Mouse (Mus musculus) embryonic facial prominence, embryonic 13.5 days (tissue): ENCODE data around the gene Cyp1a2. TPM values are rescaled to one million over a fixed set of nuclear protein-coding genes. Genes with fewer than 3 reads are reported as not detected.
A peak's percentile ranks its signal among the peaks of the same experiment; 100 is the strongest.
"Not testable (repeated sequence)": the region's sequence is repeated elsewhere in the genome, so short reads cannot be mapped to it uniquely, and the experiment has no call there.

ENCODE experiments used
- ATAC-seq: fragments of 200-750 bp; cut with Nextera tagmentation; 2 replicates; pipeline ENCODE4 v1.8.0; 2017; ENCODE audit warnings: low read depth; ENCODE audit not compliant: insufficient number of reproducible peaks, insufficient read depth, low FRiP score, low TSS enrichment
- H3K27ac ChIP-seq: fragments of 300-500 bp; sonication (generic); 2 replicates; pipeline ENCODE4 v1.5.1; 2015; ENCODE audit warnings: moderate library complexity, mild to moderate bottlenecking, inconsistent platforms
- H3K27me3 ChIP-seq: fragments of 300-500 bp; sonication (generic); 2 replicates; pipeline ENCODE4 v1.6.1; 2015; ENCODE audit warnings: mild to moderate bottlenecking, inconsistent platforms
- H3K36me3 ChIP-seq: fragments of 300-500 bp; sonication (generic); 2 replicates; pipeline ENCODE4 v1.6.1; 2015; ENCODE audit warnings: mild to moderate bottlenecking, inconsistent platforms
- H3K4me1 ChIP-seq: fragments of 300-500 bp; sonication (generic); 2 replicates; pipeline ENCODE4 v1.6.1; 2015; ENCODE audit warnings: inconsistent platforms
- H3K4me2 ChIP-seq: fragments of 300-500 bp; sonication (generic); 2 replicates; pipeline ENCODE4 v1.6.1; 2015; ENCODE audit warnings: moderate library complexity, mild to moderate bottlenecking, inconsistent platforms
- H3K4me3 ChIP-seq: fragments of 300-500 bp; sonication (generic); 2 replicates; pipeline ENCODE4 v1.5.1; 2015; ENCODE audit warnings: mild to moderate bottlenecking, inconsistent platforms
- H3K9ac ChIP-seq: fragments of 300-500 bp; sonication (generic); 2 replicates; pipeline ENCODE4 v1.6.1; 2015; ENCODE audit warnings: mild to moderate bottlenecking, inconsistent platforms
- H3K9me3 ChIP-seq: fragments of 300-500 bp; sonication (generic); 2 replicates; pipeline ENCODE4 v1.6.1; 2016; ENCODE audit warnings: inconsistent platforms
- WGBS: fragments of 180-500 bp; shearing (Covaris S2); methylation state at CpG from one replicate; pipeline ENCODE4 v1.1.7; 2015; ENCODE audit warnings: mixed read lengths; 5-methylcytosine and 5-hydroxymethylcytosine counted together
- polyA plus RNA-seq: library from polyadenylated mRNA; unstranded; fragments of >200 nt; fragmentation: Nextera tagmentation; extraction: Ambion mirVana; gene quantifications from 2 replicates; pipeline ENCODE4 v1.2.1, GENCODE M21; 2015

Cyp1a2 gene
- not detected in 2 replicates for polyA plus RNA-seq

- 71% methylated on average over 5 of the region's 5 CpGs for WGBS
- Histone ChIP-seq H3K36me3 (no peaks in the 10 kb centered on the region), H3K4me1 (no peaks in the 10 kb centered on the region), H3K4me2 (no peak within 1 kb of the TSS), H3K9ac (no peak within 1 kb of the TSS), H3K4me3 (no peak within 1 kb of the TSS), H3K9me3 (no peaks in the 10 kb centered on the region), H3K27ac (no peak within 1 kb of the TSS), H3K27me3 (no peaks in the 10 kb centered on the region)
- ATAC-seq = no peak
These were observed at the start of gene Cyp1a2 for GRCm38 (mm10) chr9:57683520-57683919. Gene Cyp1a2, minus strand, starts transcription at chr9:57683703.

- H3K4me1 ChIP-seq = no peaks in the 10 kb centered on the region
These were observed 44.8 kb upstream of the Cyp1a2 start for GRCm38 (mm10) chr9:57728312-57728711.

GRCm38 (mm10) chr9:57724701-57725100, 41.2 kb upstream of the Cyp1a2 start:
- H3K36me3 ChIP-seq = peaks cover 52% of the 10 kb centered on the region
- H3K4me1 ChIP-seq = no peaks in the 10 kb centered on the region
- H3K9ac ChIP-seq = no peak overlapping the region
- ATAC-seq = no peak
- no peak overlapping the region for H3K27ac ChIP-seq
- no peak overlapping the region for H3K4me2 ChIP-seq
- WGBS = 98% methylated on average over 3 of the region's 3 CpGs
- no peaks in the 10 kb centered on the region for H3K27me3 ChIP-seq
- H3K4me3 ChIP-seq = no peak overlapping the region
- H3K9me3 ChIP-seq = no peaks in the 10 kb centered on the region

More at GRCm38 (mm10) chr9:57728312-57728711, 44.8 kb upstream of the Cyp1a2 start:
- Histone ChIP-seq H3K4me3 (no peak overlapping the region), H3K4me2 (no peak overlapping the region), H3K36me3 (peaks cover 47% of the 10 kb centered on the region), H3K9me3 (no peaks in the 10 kb centered on the region), H3K27ac (no peak overlapping the region), H3K9ac (no peak overlapping the region), H3K27me3 (no peaks in the 10 kb centered on the region)
- no peak for ATAC-seq
- WGBS = 90% methylated on average over 1 of the region's 1 CpGs

- no peaks in the 10 kb centered on the region for H3K27me3 ChIP-seq
- WGBS = 82% methylated on average over 5 of the region's 5 CpGs
- peaks cover 51% of the 10 kb centered on the region for H3K36me3 ChIP-seq
- H3K9me3 ChIP-seq = no peaks in the 10 kb centered on the region
- no peaks in the 10 kb centered on the region for H3K4me1 ChIP-seq
- no peak overlapping the region for H3K9ac ChIP-seq
- H3K4me3 ChIP-seq = no peak overlapping the region
- H3K4me2 ChIP-seq = no peak overlapping the region
- no peak for ATAC-seq
- no peak overlapping the region for H3K27ac ChIP-seq
These were observed 40.3 kb upstream of the Cyp1a2 start for GRCm38 (mm10) chr9:57723796-57724195.

- Histone ChIP-seq H3K4me1 (no peaks in the 10 kb centered on the region), H3K27me3 (no peaks in the 10 kb centered on the region), H3K36me3 (peaks cover 55% of the 10 kb centered on the region), H3K4me2 (no peak overlapping the region), H3K9me3 (no peaks in the 10 kb centered on the region), H3K4me3 (no peak overlapping the region), H3K9ac (no peak overlapping the region), H3K27ac (no peak overlapping the region)
- WGBS = 80% methylated on average over 5 of the region's 5 CpGs
- ATAC-seq = no peak
These were observed 39.8 kb upstream of the Cyp1a2 start for GRCm38 (mm10) chr9:57723315-57723715.

GRCm38 (mm10) chr9:57722371-57722770, 38.9 kb upstream of the Cyp1a2 start:
- Histone ChIP-seq H3K36me3 (peaks cover 54% of the 10 kb centered on the region), H3K27me3 (no peaks in the 10 kb centered on the region), H3K9me3 (no peaks in the 10 kb centered on the region), H3K4me2 (no peak overlapping the region), H3K4me1 (no peaks in the 10 kb centered on the region), H3K4me3 (no peak overlapping the region), H3K9ac (no peak overlapping the region), H3K27ac (no peak overlapping the region)
- 80% methylated on average over 1 of the region's 1 CpGs for WGBS
- ATAC-seq = no peak

GRCm38 (mm10) chr9:57720736-57721135, 37.2 kb upstream of the Cyp1a2 start:
- H3K4me2 ChIP-seq = no peak overlapping the region
- H3K4me1 ChIP-seq = no peaks in the 10 kb centered on the region
- no peak overlapping the region for H3K4me3 ChIP-seq
- H3K27ac ChIP-seq = no peak overlapping the region
- H3K27me3 ChIP-seq = no peaks in the 10 kb centered on the region
- 87% methylated on average over 3 of the region's 3 CpGs for WGBS
- peaks cover 53% of the 10 kb centered on the region for H3K36me3 ChIP-seq
- H3K9ac ChIP-seq = no peak overlapping the region
- no peak for ATAC-seq
- H3K9me3 ChIP-seq = no peaks in the 10 kb centered on the region

- H3K27ac ChIP-seq = no peak overlapping the region
- H3K36me3 ChIP-seq = peaks cover 69% of the 10 kb centered on the region
- no peaks in the 10 kb centered on the region for H3K9me3 ChIP-seq
- 92% methylated on average over 7 of the region's 7 CpGs for WGBS
- no peak overlapping the region for H3K4me3 ChIP-seq
- no peak overlapping the region for H3K4me2 ChIP-seq
- H3K4me1 ChIP-seq = no peaks in the 10 kb centered on the region
- no peak overlapping the region for H3K9ac ChIP-seq
- H3K27me3 ChIP-seq = no peaks in the 10 kb centered on the region
- no peak for ATAC-seq
These were observed 34.9 kb upstream of the Cyp1a2 start for GRCm38 (mm10) chr9:57718408-57718807.

- WGBS = 81% methylated on average over 2 of the region's 2 CpGs
- ATAC-seq = no peak
These were observed 28.7 kb upstream of the Cyp1a2 start for GRCm38 (mm10) chr9:57712194-57712593.

GRCm38 (mm10) chr9:57710214-57710613, 26.7 kb upstream of the Cyp1a2 start:
- WGBS = 89% methylated on average over 5 of the region's 5 CpGs
- H3K27me3 ChIP-seq, H3K27ac ChIP-seq, H3K9me3 ChIP-seq, H3K4me2 ChIP-seq, H3K4me3 ChIP-seq, H3K9ac ChIP-seq, ATAC-seq: not testable (repeated sequence)
- peaks cover 32% of the 10 kb centered on the region for H3K36me3 ChIP-seq
- peaks cover 10% of the 10 kb centered on the region for H3K4me1 ChIP-seq

More at GRCm38 (mm10) chr9:57712194-57712593, 28.7 kb upstream of the Cyp1a2 start:
- no peak overlapping the region for H3K9ac ChIP-seq
- no peak overlapping the region for H3K4me2 ChIP-seq
- H3K27ac ChIP-seq = no peak overlapping the region
- no peak overlapping the region for H3K4me3 ChIP-seq
- no peaks in the 10 kb centered on the region for H3K27me3 ChIP-seq
- H3K36me3 ChIP-seq = peaks cover 49% of the 10 kb centered on the region
- H3K9me3 ChIP-seq = no peaks in the 10 kb centered on the region
- H3K4me1 ChIP-seq = peaks cover 10% of the 10 kb centered on the region

- H3K9me3 ChIP-seq = no peaks in the 10 kb centered on the region
- H3K9ac ChIP-seq = peak overlapping the region; percentile 88
- peak; percentile 46; the same call in 1 of the 2 replicates for ATAC-seq
- H3K36me3 ChIP-seq = peaks cover 18% of the 10 kb centered on the region
- H3K27me3 ChIP-seq = no peaks in the 10 kb centered on the region
- H3K4me2 ChIP-seq = peak overlapping the region; percentile 65
- peak overlapping the region; percentile 87 for H3K4me3 ChIP-seq
- WGBS = 4% methylated on average over 38 of the region's 39 CpGs
- peak overlapping the region; percentile 89 for H3K27ac ChIP-seq
- peaks cover 10% of the 10 kb centered on the region for H3K4me1 ChIP-seq
These were observed 25.3 kb upstream of the Cyp1a2 start for GRCm38 (mm10) chr9:57708720-57709274.

GRCm38 (mm10) chr9:57708068-57708719, 24.7 kb upstream of the Cyp1a2 start, which contains the start of gene Edc3:
Gene Edc3, plus strand, starts transcription at chr9:57708540.
- peaks cover 10% of the 10 kb centered on the region for H3K4me1 ChIP-seq
- peaks cover 14% of the 10 kb centered on the region for H3K36me3 ChIP-seq
- no peaks in the 10 kb centered on the region for H3K9me3 ChIP-seq
- peak within 1 kb of the TSS; percentile 87 for H3K4me3 ChIP-seq
- H3K4me2 ChIP-seq = peak within 1 kb of the TSS; percentile 65
- peak; percentile 95 for ATAC-seq
- WGBS = under 1% methylated on average over 22 of the region's 23 CpGs
- no peaks in the 10 kb centered on the region for H3K27me3 ChIP-seq
- H3K9ac ChIP-seq = peak within 1 kb of the TSS; percentile 88
- H3K27ac ChIP-seq = peak within 1 kb of the TSS; percentile 89
